Mouse (Mus musculus) small intestine, adult 2 months (tissue): ENCODE results near the gene Lrrc27. TPM values are rescaled to one million over a fixed set of nuclear protein-coding genes. Genes with fewer than 3 reads are reported as not detected.

Source experiments
- H3K27ac ChIP-seq: fragments of 200-500 bp; 2 replicates; pipeline ENCODE4 v1.5.1; 2012; ENCODE audit warnings: low read depth, low read length, control low read depth, inconsistent platforms; ENCODE audit not compliant: insufficient read depth
- H3K27me3 ChIP-seq: fragments of 200-500 bp; 2 replicates; pipeline ENCODE4 v1.6.1; 2012; ENCODE audit warnings: mild to moderate bottlenecking, moderate library complexity, low read length, inconsistent platforms; ENCODE audit not compliant: control insufficient read depth, insufficient read depth
- H3K36me3 ChIP-seq: fragments of 200-500 bp; 2 replicates; pipeline ENCODE4 v1.6.1; 2012; ENCODE audit warnings: mild to moderate bottlenecking, low read length, control low read depth, inconsistent platforms; ENCODE audit not compliant: control insufficient read depth, insufficient read depth
- H3K4me1 ChIP-seq: fragments of 200-500 bp; 2 replicates; pipeline ENCODE4 v1.6.1; 2012; ENCODE audit warnings: low read length, inconsistent platforms, mixed read lengths; ENCODE audit not compliant: control insufficient read depth, insufficient read depth, insufficient read length
- H3K4me3 ChIP-seq: fragments of 200-500 bp; 2 replicates; pipeline ENCODE4 v1.5.1; 2012; ENCODE audit warnings: low read depth, mild to moderate bottlenecking, control low read depth, inconsistent platforms, low read length, moderate library complexity
- CTCF ChIP-seq: fragments of 200-500 bp; IDR thresholded peaks from 2 replicates; pipeline ENCODE4 v1.5.1; 2012; ENCODE audit warnings: low read depth, mild to moderate bottlenecking, control low read depth, inconsistent platforms, low read length, moderate library complexity, mixed read lengths; ENCODE audit not compliant: insufficient replicate concordance, insufficient read length; ENCODE audit errors: extremely low read depth
- POLR2A ChIP-seq: fragments of 200-500 bp; IDR thresholded peaks from 2 replicates; pipeline ENCODE4 v1.6.1; 2012; ENCODE audit warnings: low read depth, mild to moderate bottlenecking, control low read depth, inconsistent platforms, low read length, moderate library complexity
- WGBS: fragments of 180-500 bp; shearing (Covaris S2); methylation state at CpG from one replicate; pipeline ENCODE4 v1.1.7; 2018; 5-methylcytosine and 5-hydroxymethylcytosine counted together
- polyA plus RNA-seq: library from polyadenylated mRNA; depleted of rRNA; stranded (reverse); fragments of >200 nt; gene quantifications from 2 replicates; pipeline ENCODE4 v1.2.3, GENCODE M21; 2012; rRNA removed

Lrrc27 gene
- polyA plus RNA-seq, 1 experiment: 1.3 TPM

- 50% methylated on average over 3 of the region's 3 CpGs for WGBS
- H3K4me3 ChIP-seq: no peak overlapping the region
- no peaks in the 10 kb centered on the region for H3K36me3 ChIP-seq
- TF ChIP-seq POLR2A (no peak), CTCF (no peak)
- H3K4me1 ChIP-seq: peaks cover 8% of the 10 kb centered on the region
- peak overlapping the region; percentile 36; the same call in 1 of the 2 replicates for H3K27ac ChIP-seq
- no peaks in the 10 kb centered on the region for H3K27me3 ChIP-seq
Measured at GRCm38 (mm10) chr7:139282037-139282436, 69.2 kb downstream of the Lrrc27 start.

DNA sequence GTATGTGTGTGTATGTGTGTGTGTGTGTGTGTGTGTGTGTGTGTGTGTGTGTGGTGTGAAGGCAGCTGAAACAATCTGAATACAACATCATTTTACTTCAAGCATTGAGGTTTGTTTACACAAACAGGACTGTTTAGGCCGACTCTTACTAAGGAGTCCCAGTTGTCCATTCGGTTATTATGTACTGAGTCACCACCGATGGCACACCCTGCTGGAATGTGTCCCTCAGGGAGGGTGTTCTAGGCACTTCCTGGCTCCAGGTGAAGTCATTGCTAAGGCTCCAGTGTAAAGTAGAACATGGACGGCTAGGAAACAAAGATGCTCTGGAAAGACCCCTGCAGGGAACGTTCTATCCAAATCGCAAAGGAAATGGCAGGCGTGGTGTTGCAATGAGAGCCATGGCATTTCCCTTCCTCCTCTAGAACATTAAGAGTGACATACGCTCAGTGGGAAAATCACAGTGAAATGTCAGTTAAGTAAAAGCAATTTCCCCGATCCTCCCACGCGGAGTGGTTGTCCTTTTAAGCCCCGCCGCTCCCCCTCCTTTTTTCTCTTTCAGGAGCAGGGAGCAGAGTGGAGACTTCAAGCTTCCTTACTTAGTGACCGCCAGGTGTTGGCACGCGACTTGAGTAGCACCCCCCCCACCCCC lies 72.6 kb downstream of the Lrrc27 start:
- H3K27me3 ChIP-seq: no peaks in the 10 kb centered on the region
- no peaks in the 10 kb centered on the region for H3K36me3 ChIP-seq
- H3K27ac ChIP-seq: no peak overlapping the region
- H3K4me3 ChIP-seq: no peak overlapping the region
- 73% methylated on average over 16 of the region's 16 CpGs for WGBS
- TF ChIP-seq POLR2A: no peak
- no peak for TF ChIP-seq CTCF
- peaks cover 8% of the 10 kb centered on the region for H3K4me1 ChIP-seq

GRCm38 (mm10) chr7:139288540-139288939 lies 75.8 kb downstream of the Lrrc27 start:
- Histone ChIP-seq H3K27me3 (no peaks in the 10 kb centered on the region), H3K36me3 (no peaks in the 10 kb centered on the region), H3K4me1 (no peaks in the 10 kb centered on the region), H3K4me3 (no peak overlapping the region), H3K27ac (no peak overlapping the region)
- no peak for TF ChIP-seq CTCF
- TF ChIP-seq POLR2A: no peak
- WGBS: 83% methylated on average over 7 of the region's 7 CpGs

Other genes starting within 250 kb of the Lrrc27 start
- 0.58 and 0.65 TPM in 2 replicates for gene Dpysl4, start 127.0 kb upstream of the Lrrc27 start, polyA plus RNA-seq
- 2.5 and 7.7 TPM in 2 replicates for gene Stk32c, start 319 bp downstream of the Lrrc27 start, polyA plus RNA-seq
- gene Pwwp2b, start 35.5 kb downstream of the Lrrc27 start, polyA plus RNA-seq: 5.8 and 19.4 TPM in 2 replicates
- 21.5 and 56.6 TPM in 2 replicates for gene Inpp5a, start 176.1 kb downstream of the Lrrc27 start, polyA plus RNA-seq